Mouse (Mus musculus): ENCODE results near the gene Rab8b. TPM values are rescaled to one million over a fixed set of nuclear protein-coding genes. Genes with fewer than 3 reads are reported as not detected.

The Rab8b gene
- polyA plus RNA-seq (2016; fragmentation: Nextera tagmentation; extraction: Ambion mirVana): 16.9 and 17.8 TPM in 2 replicates

- ATAC-seq (ENCODE audit: insufficient number of reproducible peaks, insufficient read depth, low FRiP score, low TSS enrichment, low read depth): peak; percentile 96
- Histone ChIP-seq H3K9me3 (no peaks in the 10 kb centered on the region), H3K27ac (peak within 1 kb of the TSS; percentile 87), H3K27me3 (no peaks in the 10 kb centered on the region), H3K4me2 (peak within 1 kb of the TSS; percentile 84), H3K4me3 (replicated peaks) (peak within 1 kb of the TSS; percentile 87), H3K4me1 (replicated peaks) (peaks cover 21% of the 10 kb centered on the region), H3K36me3 (no peaks in the 10 kb centered on the region), H3K9ac (replicated peaks) (peak within 1 kb of the TSS; percentile 85)
- WGBS: 1% methylated on average over 49 of the region's 49 CpGs
Observed at GRCm38 (mm10) chr9:66919382-66919971, at the start of gene Rab8b. Gene Rab8b, minus strand, starts transcription at chr9:66919687.

DNA sequence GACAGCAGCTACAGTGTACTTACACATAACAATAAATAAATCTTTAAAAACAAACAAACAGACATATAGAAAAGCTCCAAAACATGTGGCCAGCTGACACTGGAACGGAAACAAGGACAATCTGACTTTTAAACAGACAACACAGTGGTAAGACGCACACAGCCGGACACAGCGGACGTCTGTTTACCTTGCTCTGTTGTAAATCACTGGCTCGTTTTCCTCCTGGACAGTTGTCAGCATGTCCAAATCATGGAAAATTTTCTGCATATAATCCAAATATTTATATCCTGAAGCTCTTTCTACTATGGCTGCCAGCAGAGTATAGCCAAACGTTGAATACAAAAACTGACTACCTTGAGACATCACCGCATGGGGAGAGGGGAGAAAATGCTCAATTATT is 48.0 kb upstream of the Rab8b start:
- H3K9me3 ChIP-seq: no peaks in the 10 kb centered on the region
- no peak overlapping the region for H3K4me2 ChIP-seq
- H3K9ac ChIP-seq (replicated peaks): no peak overlapping the region
- WGBS: 89% methylated on average over 8 of the region's 8 CpGs
- peaks cover 20% of the 10 kb centered on the region for H3K36me3 ChIP-seq
- no peaks in the 10 kb centered on the region for H3K4me1 ChIP-seq (replicated peaks)
- no peak overlapping the region for H3K27ac ChIP-seq
- ATAC-seq (ENCODE audit: insufficient number of reproducible peaks, insufficient read depth, low FRiP score, low TSS enrichment, low read depth): no peak
- H3K27me3 ChIP-seq: no peaks in the 10 kb centered on the region
- no peak overlapping the region for H3K4me3 ChIP-seq (replicated peaks)

DNA sequence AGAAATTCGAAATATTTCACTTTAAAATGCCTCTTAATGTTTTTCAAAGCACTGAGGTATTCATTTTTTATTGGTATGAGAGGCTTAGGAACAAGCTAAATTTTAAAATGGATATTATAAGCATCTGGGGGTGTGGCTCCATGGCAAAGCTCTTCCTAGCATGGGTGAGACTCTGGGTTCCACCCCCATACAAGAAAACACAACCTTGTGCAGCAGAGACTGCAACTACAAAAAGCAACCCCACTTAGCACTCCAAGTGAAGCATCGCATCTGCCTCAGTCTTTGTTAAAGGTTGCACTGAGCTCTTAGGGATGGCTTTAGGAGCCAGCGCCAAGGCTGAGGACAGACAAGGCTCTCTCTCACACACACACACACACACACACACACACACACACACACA is 42.0 kb upstream of the Rab8b start:
- no peak overlapping the region for H3K4me2 ChIP-seq
- no peak for ATAC-seq (ENCODE audit: insufficient number of reproducible peaks, insufficient read depth, low FRiP score, low TSS enrichment, low read depth)
- H3K4me3 ChIP-seq (replicated peaks): no peak overlapping the region
- H3K4me1 ChIP-seq (replicated peaks): no peaks in the 10 kb centered on the region
- H3K9ac ChIP-seq (replicated peaks): no peak overlapping the region
- H3K36me3 ChIP-seq: no peaks in the 10 kb centered on the region
- H3K27me3 ChIP-seq: no peaks in the 10 kb centered on the region
- no peak overlapping the region for H3K27ac ChIP-seq
- 73% methylated on average over 3 of the region's 3 CpGs for WGBS
- no peaks in the 10 kb centered on the region for H3K9me3 ChIP-seq

DNA sequence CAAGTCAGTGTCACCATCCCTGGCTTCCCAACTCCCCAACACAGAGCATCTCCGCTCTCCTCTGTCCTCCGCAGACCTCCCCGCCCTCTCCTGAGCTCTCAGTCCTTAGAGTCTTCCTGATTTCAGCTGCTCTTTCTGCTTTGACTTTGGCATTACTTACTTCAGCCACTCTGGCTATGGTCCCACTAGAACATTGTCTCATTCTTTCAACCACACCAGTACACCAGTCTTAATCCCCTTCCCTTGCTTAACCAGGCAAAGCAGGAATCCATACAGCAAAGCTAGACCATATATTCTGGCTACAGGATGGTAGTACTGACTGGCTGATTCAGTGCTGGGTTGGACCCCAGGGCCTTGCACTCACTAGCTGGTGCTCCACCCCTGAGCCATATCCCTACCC is 38.0 kb upstream of the Rab8b start:
- Histone ChIP-seq H3K9me3 (no peaks in the 10 kb centered on the region), H3K4me3 (replicated peaks) (no peak overlapping the region), H3K9ac (replicated peaks) (no peak overlapping the region), H3K36me3 (peaks cover 8% of the 10 kb centered on the region; the same call in 1 of the 2 replicates), H3K4me2 (no peak overlapping the region), H3K27me3 (no peaks in the 10 kb centered on the region), H3K27ac (no peak overlapping the region), H3K4me1 (replicated peaks) (no peaks in the 10 kb centered on the region)
- WGBS: 81% methylated on average over 3 of the region's 3 CpGs
- ATAC-seq (ENCODE audit: insufficient number of reproducible peaks, insufficient read depth, low FRiP score, low TSS enrichment, low read depth): no peak

GRCm38 (mm10) chr9:66952886-66953285 is 33.4 kb upstream of the Rab8b start:
- H3K9me3 ChIP-seq: no peaks in the 10 kb centered on the region

DNA sequence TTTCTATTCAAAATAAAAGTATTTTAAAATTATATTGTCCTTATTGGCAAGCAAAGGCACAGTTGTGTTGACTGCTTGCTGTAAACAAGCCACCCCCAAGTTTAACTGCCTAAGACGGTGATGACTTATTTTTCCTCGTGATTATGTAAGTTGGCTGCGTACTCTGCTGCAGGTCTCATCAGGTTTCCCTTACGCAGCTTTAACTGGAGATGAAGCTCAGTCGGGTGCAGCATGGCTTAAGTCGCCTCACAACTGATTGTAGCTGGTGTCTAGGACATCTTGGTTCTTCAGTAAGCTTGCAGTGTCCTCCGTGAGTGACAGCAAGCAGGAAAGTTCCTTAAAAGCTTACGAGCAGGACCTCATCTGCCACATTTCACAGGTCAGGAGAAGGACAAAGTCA is 32.8 kb upstream of the Rab8b start:
- Histone ChIP-seq H3K36me3 (peaks cover 19% of the 10 kb centered on the region; the same call in 1 of the 2 replicates), H3K4me1 (replicated peaks) (no peaks in the 10 kb centered on the region), H3K27ac (no peak overlapping the region), H3K27me3 (no peaks in the 10 kb centered on the region), H3K9ac (replicated peaks) (no peak overlapping the region), H3K4me2 (no peak overlapping the region), H3K4me3 (replicated peaks) (no peak overlapping the region), H3K9me3 (no peaks in the 10 kb centered on the region)
- WGBS: 77% methylated on average over 8 of the region's 8 CpGs
- no peak for ATAC-seq (ENCODE audit: insufficient number of reproducible peaks, insufficient read depth, low FRiP score, low TSS enrichment, low read depth)

More at GRCm38 (mm10) chr9:66952886-66953285, 33.4 kb upstream of the Rab8b start:
- 83% methylated on average over 2 of the region's 2 CpGs for WGBS
- no peak overlapping the region for H3K4me3 ChIP-seq (replicated peaks)
- no peaks in the 10 kb centered on the region for H3K4me1 ChIP-seq (replicated peaks)
- H3K36me3 ChIP-seq: peaks cover 19% of the 10 kb centered on the region; the same call in 1 of the 2 replicates
- H3K27ac ChIP-seq: no peak overlapping the region
- H3K27me3 ChIP-seq: no peaks in the 10 kb centered on the region
- H3K9ac ChIP-seq (replicated peaks): no peak overlapping the region
- no peak for ATAC-seq (ENCODE audit: insufficient number of reproducible peaks, insufficient read depth, low FRiP score, low TSS enrichment, low read depth)
- H3K4me2 ChIP-seq: no peak overlapping the region

- no peak overlapping the region for H3K4me2 ChIP-seq
- H3K4me3 ChIP-seq (replicated peaks): no peak overlapping the region
- no peak overlapping the region for H3K27ac ChIP-seq
- ATAC-seq (ENCODE audit: insufficient number of reproducible peaks, insufficient read depth, low FRiP score, low TSS enrichment, low read depth): no peak
- H3K4me1 ChIP-seq (replicated peaks): no peaks in the 10 kb centered on the region; the same call in 1 of the 2 replicates
- H3K9me3 ChIP-seq: no peaks in the 10 kb centered on the region
- H3K36me3 ChIP-seq: peaks cover 10% of the 10 kb centered on the region; the same call in 1 of the 2 replicates
- H3K9ac ChIP-seq (replicated peaks): no peak overlapping the region
- no peaks in the 10 kb centered on the region for H3K27me3 ChIP-seq
- WGBS: 95% methylated on average over 2 of the region's 2 CpGs
Observed at GRCm38 (mm10) chr9:66948536-66948935, 29.0 kb upstream of the Rab8b start.

GRCm38 (mm10) chr9:66945647-66946641 is 26.5 kb upstream of the Rab8b start, which contains the start of gene Rps27l:
Gene Rps27l, plus strand, starts transcription at chr9:66946086.
- WGBS: under 1% methylated on average over 77 of the region's 77 CpGs

GRCm38 (mm10) chr9:66945161-66945560 is 25.7 kb upstream of the Rab8b start:
- peak overlapping the region; percentile 94 for H3K4me3 ChIP-seq (replicated peaks)
- H3K27ac ChIP-seq: peak overlapping the region; percentile 97
- H3K4me2 ChIP-seq: peak overlapping the region; percentile 82
- no peaks in the 10 kb centered on the region; the same call in 1 of the 2 replicates for H3K4me1 ChIP-seq (replicated peaks)
- no peak for ATAC-seq (ENCODE audit: insufficient number of reproducible peaks, insufficient read depth, low FRiP score, low TSS enrichment, low read depth)
- H3K27me3 ChIP-seq: no peaks in the 10 kb centered on the region
- peak overlapping the region; percentile 88 for H3K9ac ChIP-seq (replicated peaks)
- H3K36me3 ChIP-seq: peaks cover 10% of the 10 kb centered on the region; the same call in 1 of the 2 replicates
- no peaks in the 10 kb centered on the region for H3K9me3 ChIP-seq
- WGBS: 21% methylated on average over 4 of the region's 4 CpGs

More at GRCm38 (mm10) chr9:66945647-66946641, 26.5 kb upstream of the Rab8b start, which contains the start of gene Rps27l:
- Histone ChIP-seq H3K9ac (replicated peaks) (peak within 1 kb of the TSS; percentile 88), H3K9me3 (no peaks in the 10 kb centered on the region), H3K36me3 (peaks cover 10% of the 10 kb centered on the region; the same call in 1 of the 2 replicates), H3K4me2 (peak within 1 kb of the TSS; percentile 82), H3K4me1 (replicated peaks) (no peaks in the 10 kb centered on the region; the same call in 1 of the 2 replicates), H3K4me3 (replicated peaks) (peak within 1 kb of the TSS; percentile 94), H3K27ac (peak within 1 kb of the TSS; percentile 97), H3K27me3 (no peaks in the 10 kb centered on the region)
- ATAC-seq (ENCODE audit: insufficient number of reproducible peaks, insufficient read depth, low FRiP score, low TSS enrichment, low read depth): peak; percentile 97

DNA sequence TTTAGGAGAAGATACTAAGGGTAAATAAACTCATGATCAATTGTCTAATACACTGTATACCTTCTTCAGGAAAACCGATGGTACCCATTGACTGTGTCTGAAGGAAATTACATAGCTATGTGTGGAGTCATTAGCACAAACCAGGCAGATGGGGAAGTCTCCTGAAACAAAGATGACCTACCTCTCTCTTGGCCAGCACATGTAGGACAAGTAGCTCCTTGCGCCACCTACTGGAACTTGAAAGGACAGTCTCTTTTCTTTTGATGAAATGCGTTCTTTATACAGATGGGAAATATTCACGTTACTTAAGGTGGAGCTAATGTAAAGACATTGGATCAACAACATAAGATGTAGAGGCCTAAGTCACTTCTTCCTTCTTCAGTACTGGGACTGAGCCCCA is 19.3 kb upstream of the Rab8b start:
- Histone ChIP-seq H3K9ac (replicated peaks) (no peak overlapping the region), H3K27me3 (no peaks in the 10 kb centered on the region), H3K4me3 (replicated peaks) (no peak overlapping the region), H3K4me1 (replicated peaks) (no peaks in the 10 kb centered on the region), H3K9me3 (no peaks in the 10 kb centered on the region), H3K27ac (no peak overlapping the region), H3K36me3 (no peaks in the 10 kb centered on the region), H3K4me2 (no peak overlapping the region)
- no peak for ATAC-seq (ENCODE audit: insufficient number of reproducible peaks, insufficient read depth, low FRiP score, low TSS enrichment, low read depth)
- 5% methylated on average over 4 of the region's 4 CpGs for whole genome bisulfite sequencing

DNA sequence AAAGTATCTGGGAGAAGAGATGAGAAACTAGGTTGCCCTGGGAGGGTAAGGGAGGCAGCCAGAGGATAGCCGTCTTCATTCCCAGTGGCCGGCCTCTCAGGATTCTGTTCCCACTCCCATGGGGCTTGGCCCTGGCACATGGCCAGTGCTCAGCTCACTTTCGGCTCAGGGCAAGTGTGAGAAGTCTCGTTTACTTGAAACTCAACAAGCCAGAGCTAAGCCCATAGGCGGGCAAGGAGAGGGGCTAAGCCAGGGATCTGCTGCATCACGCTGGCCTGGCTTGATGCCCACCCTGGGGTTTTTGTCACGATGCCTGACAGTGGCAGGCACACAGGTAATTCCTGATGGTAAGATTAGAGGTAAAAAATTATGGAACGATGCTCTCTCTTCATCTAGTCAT is 18.0 kb upstream of the Rab8b start:
- no peaks in the 10 kb centered on the region for H3K36me3 ChIP-seq
- no peaks in the 10 kb centered on the region for H3K4me1 ChIP-seq (replicated peaks)
- no peaks in the 10 kb centered on the region for H3K9me3 ChIP-seq
- ATAC-seq (ENCODE audit: insufficient number of reproducible peaks, insufficient read depth, low FRiP score, low TSS enrichment, low read depth): no peak
- H3K4me2 ChIP-seq: no peak overlapping the region
- 76% methylated on average over 8 of the region's 8 CpGs for WGBS
- H3K27me3 ChIP-seq: no peaks in the 10 kb centered on the region
- H3K27ac ChIP-seq: no peak overlapping the region
- H3K9ac ChIP-seq (replicated peaks): no peak overlapping the region
- no peak overlapping the region for H3K4me3 ChIP-seq (replicated peaks)

All from limb, embryonic 12.5 days (tissue).